Mouse (Mus musculus): ENCODE results near the gene Nos1ap.

The Nos1ap gene

GRCm38 (mm10) chr1:170371191-170371792 is 218.4 kb downstream of the Nos1ap start:
- in situ Hi-C loops (cut with MseI, MboI), result no loop called here

- in situ Hi-C loops (cut with MseI, MboI), result no loop called here
Observed at GRCm38 (mm10) chr1:170368864-170369263, 220.8 kb downstream of the Nos1ap start.

- in situ Hi-C loops (cut with MseI, MboI), result no loop called here
Observed at GRCm38 (mm10) chr1:170366981-170367700, 222.5 kb downstream of the Nos1ap start.

- in situ Hi-C loops (cut with MseI, MboI), result no loop called here
Observed at GRCm38 (mm10) chr1:170363746-170364145, 225.9 kb downstream of the Nos1ap start.

- in situ Hi-C loops (cut with MseI, MboI), result no loop called here
Observed at GRCm38 (mm10) chr1:170360183-170360915, 229.3 kb downstream of the Nos1ap start.

GRCm38 (mm10) chr1:170353335-170353734 is 236.3 kb downstream of the Nos1ap start:
- in situ Hi-C loops (cut with MseI, MboI), result no loop called here

- in situ Hi-C loops (cut with MseI, MboI), result no loop called here
Observed at GRCm38 (mm10) chr1:170351080-170351479, 238.6 kb downstream of the Nos1ap start.

- in situ Hi-C loops (cut with MseI, MboI), result no loop called here
Observed at GRCm38 (mm10) chr1:170346266-170346665, 243.4 kb downstream of the Nos1ap start.

- in situ Hi-C loops (cut with MseI, MboI), result no loop called here
Observed at GRCm38 (mm10) chr1:170343906-170344305, 245.8 kb downstream of the Nos1ap start.

GRCm38 (mm10) chr1:170343081-170343480 is 246.6 kb downstream of the Nos1ap start:
- in situ Hi-C loops (cut with MseI, MboI), result no loop called here

GRCm38 (mm10) chr1:170339943-170340342 is 249.7 kb downstream of the Nos1ap start:
- in situ Hi-C loops (cut with MseI, MboI), result no loop called here

- in situ Hi-C loops (cut with MseI, MboI), result no loop called here
Observed at GRCm38 (mm10) chr1:170332775-170333174, 256.9 kb downstream of the Nos1ap start.

GRCm38 (mm10) chr1:170331926-170332325 is 257.7 kb downstream of the Nos1ap start:
- in situ Hi-C loops (cut with MseI, MboI), result no loop called here

GRCm38 (mm10) chr1:170325277-170325676 is 264.4 kb downstream of the Nos1ap start:
- in situ Hi-C loops (cut with MseI, MboI), result no loop called here

GRCm38 (mm10) chr1:170324312-170324711 is 265.3 kb downstream of the Nos1ap start:
- in situ Hi-C loops (cut with MseI, MboI), result no loop called here

- in situ Hi-C loops (cut with MseI, MboI), result no loop called here
Observed at GRCm38 (mm10) chr1:170323001-170323400, 266.7 kb downstream of the Nos1ap start.

GRCm38 (mm10) chr1:170322046-170322445 is 267.6 kb downstream of the Nos1ap start:
- in situ Hi-C loops (cut with MseI, MboI), result no loop called here

GRCm38 (mm10) chr1:170311431-170311830 is 278.2 kb downstream of the Nos1ap start:
- in situ Hi-C loops (cut with MseI, MboI), result no loop called here

GRCm38 (mm10) chr1:170308503-170308902 is 281.2 kb downstream of the Nos1ap start, which contains the start of gene Spata46:
Spata46 (plus strand) TSS chr1:170308803.
- in situ Hi-C loops (cut with MseI, MboI), result no loop called here

- in situ Hi-C loops (cut with MseI, MboI), result no loop called here
Observed at GRCm38 (mm10) chr1:170306232-170306631, 283.4 kb downstream of the Nos1ap start, which contains the start of gene Gm7694. Gm7694 (minus strand) TSS chr1:170306332.

GRCm38 (mm10) chr1:170305002-170305401 is 284.7 kb downstream of the Nos1ap start:
- in situ Hi-C loops (cut with MseI, MboI), result no loop called here

GRCm38 (mm10) chr1:170303103-170303502 is 286.6 kb downstream of the Nos1ap start:
- in situ Hi-C loops (cut with MseI, MboI), result no loop called here

All from mouse trophoblast stem cell (cell line).